Mouse (Mus musculus) left cerebral cortex, postnatal 25 days (tissue): Measurements from ENCODE around the gene Tlk1. TPM values are rescaled to one million over a fixed set of nuclear protein-coding genes. Genes with fewer than 3 reads are reported as not detected.
"Not testable (repeated sequence)": the region's sequence is repeated elsewhere in the genome, so short reads cannot be mapped to it uniquely, and the experiment has no call there.

ENCODE experiments used
- DNase-seq, 2 experiments: peaks; one replicate each; pipeline ENCODE4 v3.0.0; 2022; ENCODE audit warnings: low spot score in 2 of 2, mixed read lengths in 1 of 2
- intact Hi-C: fragments of 180-260 bp; cut with DNase I; formaldehyde crosslinking; loops from one replicate; pipeline ENCODE4 v1.15.1; 2025
- total RNA-seq, 2 experiments: library from RNA; stranded (reverse); gene quantifications; 2 replicates each; pipeline ENCODE4 v1.2.3; 2021

Tlk1 gene
- total RNA-seq, 2 experiments from 2014 or later = 88.5 to 98.9 TPM

- intact Hi-C loops, DNase-seq: not testable (repeated sequence)
These were observed 21.8 kb downstream of the Tlk1 start for GRCm38 (mm10) chr2:70803696-70804095.

- intact Hi-C loops = no loop called here
- no peak for DNase-seq
These were observed 22.9 kb downstream of the Tlk1 start for GRCm38 (mm10) chr2:70802658-70803057.

GRCm38 (mm10) chr2:70801543-70801942, 24.0 kb downstream of the Tlk1 start:
- DNase-seq = no peak
- intact Hi-C loops = no loop called here

- no peak for DNase-seq
- intact Hi-C loops = no loop called here
These were observed 25.1 kb downstream of the Tlk1 start for GRCm38 (mm10) chr2:70800396-70800795.

- DNase-seq = no peak
- intact Hi-C loops = no loop called here
These were observed 32.3 kb downstream of the Tlk1 start for GRCm38 (mm10) chr2:70793276-70793675.

- intact Hi-C loops = no loop called here
- DNase-seq = no peak
These were observed 35.3 kb downstream of the Tlk1 start for GRCm38 (mm10) chr2:70790246-70790645.

GRCm38 (mm10) chr2:70789331-70789730, 36.2 kb downstream of the Tlk1 start:
- no peak for DNase-seq
- intact Hi-C loops = no loop called here

- intact Hi-C loops = no loop called here
- DNase-seq = no peak
These were observed 41.1 kb downstream of the Tlk1 start for GRCm38 (mm10) chr2:70784447-70784846.

- no peak for DNase-seq
- intact Hi-C loops = no loop called here
These were observed 42.0 kb downstream of the Tlk1 start for GRCm38 (mm10) chr2:70783504-70783903.

GRCm38 (mm10) chr2:70779634-70780033, 45.9 kb downstream of the Tlk1 start:
- peak in 1 of 2 experiments; percentile 31 for DNase-seq
- intact Hi-C loops = loop anchor here (1.0 to 2.0 kb wide), 2 partner anchors 45 to 260 kb away; partner anchors contain the start of gene Tlk1

- DNase-seq = no peak
- intact Hi-C loops = no loop called here
These were observed 48.8 kb downstream of the Tlk1 start for GRCm38 (mm10) chr2:70776744-70777143.

GRCm38 (mm10) chr2:70764734-70765133, 60.8 kb downstream of the Tlk1 start:
- DNase-seq = no peak
- intact Hi-C loops = no loop called here

GRCm38 (mm10) chr2:70762741-70763140, 62.8 kb downstream of the Tlk1 start:
- intact Hi-C loops = no loop called here
- no peak for DNase-seq

GRCm38 (mm10) chr2:70752149-70752548, 73.4 kb downstream of the Tlk1 start:
- intact Hi-C loops = no loop called here
- peak in 1 of 2 experiments; percentile 78 for DNase-seq

- intact Hi-C loops = no loop called here
- DNase-seq = no peak
These were observed 73.9 kb downstream of the Tlk1 start for GRCm38 (mm10) chr2:70751655-70752054.

- intact Hi-C loops = no loop called here
- DNase-seq = no peak
These were observed 82.9 kb downstream of the Tlk1 start for GRCm38 (mm10) chr2:70742588-70742987.

GRCm38 (mm10) chr2:70741901-70742300, 83.6 kb downstream of the Tlk1 start:
- intact Hi-C loops = no loop called here
- DNase-seq = no peak

- no peak for DNase-seq
- intact Hi-C loops = no loop called here
These were observed 89.5 kb downstream of the Tlk1 start for GRCm38 (mm10) chr2:70736008-70736407.

- intact Hi-C loops = no loop called here
- DNase-seq = no peak
These were observed 90.0 kb downstream of the Tlk1 start for GRCm38 (mm10) chr2:70735534-70735933.

GRCm38 (mm10) chr2:70727089-70727488, 98.4 kb downstream of the Tlk1 start:
- intact Hi-C loops = no loop called here
- DNase-seq = no peak

- DNase-seq = no peak
- intact Hi-C loops = no loop called here
These were observed 101.8 kb downstream of the Tlk1 start for GRCm38 (mm10) chr2:70723610-70724243.

GRCm38 (mm10) chr2:70710878-70711277, 114.7 kb downstream of the Tlk1 start:
- DNase-seq = no peak
- intact Hi-C loops = no loop called here
